Mouse (Mus musculus) spleen, postnatal 4 days (tissue): Measurements from ENCODE around the gene Krtdap.
"Not testable (repeated sequence)": the region's sequence is repeated elsewhere in the genome, so short reads cannot be mapped to it uniquely, and the experiment has no call there.

Source experiments
- DNase-seq, 2 experiments: peaks; one replicate each; pipeline ENCODE4 v3.0.0; 2022; ENCODE audit warnings: low spot score in 2 of 2

Gene Krtdap

GRCm38 (mm10) chr7:30787377-30788022, at the start of gene Krtdap:
Gene Krtdap (plus strand): TSS chr7:30787896.
- DNase-seq = no peak

- DNase-seq = peak in 1 of 2 experiments; percentile 28
Measured at GRCm38 (mm10) chr7:30742570-30742969, 45.1 kb upstream of the Krtdap start.

GRCm38 (mm10) chr7:30743617-30744016, 44.1 kb upstream of the Krtdap start, which contains the start of gene Gapdhs:
Gene Gapdhs (minus strand): TSS chr7:30743681.
- not testable (repeated sequence) for DNase-seq

GRCm38 (mm10) chr7:30744022-30744598, 43.6 kb upstream of the Krtdap start:
- no peak for DNase-seq

GRCm38 (mm10) chr7:30747525-30748204, 40.0 kb upstream of the Krtdap start:
- no peak for DNase-seq

GRCm38 (mm10) chr7:30749824-30750606, 37.7 kb upstream of the Krtdap start:
- no peak for DNase-seq

- no peak for DNase-seq
Measured at GRCm38 (mm10) chr7:30751086-30751669, 36.5 kb upstream of the Krtdap start, which contains the start of gene Sbsn. Gene Sbsn (plus strand): TSS chr7:30751471.

- DNase-seq = no peak
Measured at GRCm38 (mm10) chr7:30757001-30757400, 30.7 kb upstream of the Krtdap start.

GRCm38 (mm10) chr7:30758853-30759252, 28.8 kb upstream of the Krtdap start:
- DNase-seq = peak in 1 of 2 experiments; percentile 19

- no peak for DNase-seq
Measured at GRCm38 (mm10) chr7:30761769-30762352, 25.8 kb upstream of the Krtdap start.

- DNase-seq = no peak
Measured at GRCm38 (mm10) chr7:30763456-30763855, 24.2 kb upstream of the Krtdap start, which contains the start of gene Dmkn. Gene Dmkn (plus strand): TSS chr7:30763756.

GRCm38 (mm10) chr7:30765173-30765572, 22.5 kb upstream of the Krtdap start:
- no peak for DNase-seq

GRCm38 (mm10) chr7:30766408-30766807, 21.3 kb upstream of the Krtdap start:
- no peak for DNase-seq

- DNase-seq = no peak
Measured at GRCm38 (mm10) chr7:30769236-30769635, 18.5 kb upstream of the Krtdap start.

- no peak for DNase-seq
Measured at GRCm38 (mm10) chr7:30776104-30776503, 11.6 kb upstream of the Krtdap start.

- DNase-seq = no peak
Measured at GRCm38 (mm10) chr7:30777081-30777579, 10.6 kb upstream of the Krtdap start.

- DNase-seq = no peak
Measured at GRCm38 (mm10) chr7:30777911-30778310, 9.8 kb upstream of the Krtdap start.

GRCm38 (mm10) chr7:30781792-30782191, 5.9 kb upstream of the Krtdap start:
- no peak for DNase-seq

- no peak for DNase-seq
Measured at GRCm38 (mm10) chr7:30782658-30783057, 5.0 kb upstream of the Krtdap start.

GRCm38 (mm10) chr7:30785154-30785553, 2.5 kb upstream of the Krtdap start:
- DNase-seq = no peak
